Mouse (Mus musculus) adrenal gland, postnatal 14 days (tissue): ENCODE results near the gene Maats1. TPM values are rescaled to one million over a fixed set of nuclear protein-coding genes. Genes with fewer than 3 reads are reported as not detected.

Source experiments
- DNase-seq: peaks from one replicate; pipeline ENCODE4 v3.0.0; 2021; ENCODE audit warnings: mixed read lengths
- total RNA-seq: library from RNA; stranded (reverse); gene quantifications from 2 replicates; pipeline ENCODE4 v1.2.3, GENCODE M21; 2021

Maats1 gene
- total RNA-seq, 1 experiment from 2014 or later = 0.48 TPM

DNA sequence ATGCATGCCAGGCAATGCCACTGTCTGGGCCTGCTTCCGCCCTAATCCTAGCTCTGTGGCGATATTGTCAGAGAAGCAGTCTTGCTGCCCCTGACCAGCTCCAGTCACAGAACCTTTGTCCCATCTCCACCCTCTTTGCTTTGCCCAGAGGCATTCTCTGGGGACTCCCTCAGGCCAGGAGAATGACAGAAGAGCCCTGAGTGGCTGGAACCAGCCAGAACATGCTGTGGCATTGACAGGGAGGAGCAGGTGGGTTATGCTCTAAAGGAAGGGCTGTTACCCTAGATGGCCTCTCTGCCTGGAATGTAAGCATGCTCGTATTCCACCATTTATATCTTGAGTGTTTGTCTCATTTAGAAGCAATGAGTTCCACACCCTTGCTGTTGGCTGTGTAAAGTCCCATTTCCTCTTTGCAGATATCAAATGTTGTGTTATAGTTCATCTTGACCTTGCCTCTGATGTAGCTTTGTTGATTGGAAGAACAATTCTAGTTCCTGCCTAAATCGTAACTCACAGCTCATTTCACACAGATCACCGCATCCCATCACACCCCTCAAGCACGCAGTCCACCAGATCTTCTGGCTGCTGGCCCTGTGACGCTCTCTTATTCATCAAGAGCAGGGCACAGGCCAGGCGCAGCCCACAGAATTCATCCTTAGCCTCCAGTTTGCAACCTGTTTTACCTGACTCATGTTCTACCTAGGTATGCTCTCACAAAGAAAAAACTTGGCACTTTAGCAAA is 28.9 kb upstream of the Maats1 start:
- DNase-seq = peak; percentile 58

DNA sequence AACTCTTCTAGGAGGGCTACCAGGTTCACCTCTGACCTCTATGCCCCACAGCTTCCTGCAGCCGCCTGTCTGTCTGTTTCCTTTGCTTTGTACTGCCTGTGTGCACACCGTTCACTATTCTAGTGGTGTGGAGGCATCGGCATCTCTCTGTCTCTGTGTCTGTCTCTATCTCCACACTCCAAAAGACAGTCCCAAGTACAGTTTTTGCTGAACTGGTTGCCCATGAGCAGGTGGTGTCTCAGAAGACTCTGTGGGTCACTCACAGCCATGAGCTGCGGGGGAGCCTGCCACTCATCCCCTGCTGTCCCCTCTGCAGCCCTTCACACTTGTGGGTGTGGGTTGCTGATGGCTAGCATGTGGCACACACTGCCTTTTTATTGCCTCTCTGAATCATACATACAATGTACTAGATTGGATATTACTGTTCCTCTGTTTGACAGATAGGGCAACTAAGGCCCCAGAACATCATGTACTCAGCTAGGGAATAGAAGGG is 28.1 kb upstream of the Maats1 start:
- DNase-seq = no peak

DNA sequence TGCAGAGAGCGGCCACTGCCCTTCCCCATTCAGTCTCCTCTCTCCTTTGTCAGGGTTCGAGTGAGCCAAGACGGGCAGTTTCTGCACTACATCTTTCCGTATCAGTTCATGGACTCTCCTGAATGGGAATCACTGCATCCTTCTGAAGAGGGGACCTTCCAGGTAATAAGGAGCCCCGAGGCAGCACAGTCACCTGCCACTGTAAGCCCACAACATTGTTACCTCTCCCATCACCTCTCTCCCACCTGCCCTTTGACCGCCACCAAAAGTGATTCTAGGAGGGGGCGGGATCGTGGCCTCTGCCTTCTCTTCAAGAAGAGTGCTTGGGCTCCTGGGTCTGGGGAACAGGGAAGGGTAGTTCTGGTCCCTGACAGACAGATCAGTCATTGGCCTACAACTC is 27.5 kb upstream of the Maats1 start:
- no peak for DNase-seq

DNA sequence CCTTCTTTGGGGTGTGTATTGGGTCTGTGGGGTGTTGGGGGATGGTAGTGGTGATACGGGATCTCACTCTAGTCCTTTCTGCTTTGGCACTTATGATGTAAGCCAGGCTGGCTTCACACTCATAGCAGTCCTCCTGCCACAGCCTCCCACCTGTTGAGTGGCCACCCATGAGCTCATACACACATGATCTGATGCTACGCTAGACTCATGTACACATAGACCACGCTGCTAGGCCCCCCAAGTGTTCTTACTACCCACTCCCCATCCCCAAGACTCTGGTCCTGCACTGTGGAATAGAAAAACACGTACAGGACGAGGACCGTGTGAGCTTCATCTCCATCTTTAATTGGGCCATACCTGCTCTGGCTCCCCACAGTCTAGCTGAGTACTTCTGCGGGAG is 27.1 kb upstream of the Maats1 start:
- DNase-seq = no peak

DNA sequence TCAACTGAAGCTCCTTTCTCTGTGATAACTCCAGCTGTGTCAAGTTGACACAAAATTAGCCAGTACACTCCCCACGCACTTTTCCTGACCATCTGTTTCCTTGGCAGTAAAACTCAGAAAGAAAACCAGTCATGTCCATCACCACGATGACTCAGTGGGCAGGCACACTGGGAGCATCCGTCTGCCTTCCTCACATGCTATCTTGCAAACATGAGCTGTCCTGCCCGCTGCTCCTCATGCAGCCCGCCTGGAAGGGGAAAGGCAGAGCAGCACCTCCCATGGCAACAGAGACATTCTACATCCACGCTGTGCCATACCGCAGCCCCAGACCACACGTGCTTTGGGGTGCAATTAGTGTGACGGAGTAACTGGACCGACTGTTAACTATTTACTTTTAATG is 26.4 kb upstream of the Maats1 start:
- DNase-seq = peak; percentile 38

DNA sequence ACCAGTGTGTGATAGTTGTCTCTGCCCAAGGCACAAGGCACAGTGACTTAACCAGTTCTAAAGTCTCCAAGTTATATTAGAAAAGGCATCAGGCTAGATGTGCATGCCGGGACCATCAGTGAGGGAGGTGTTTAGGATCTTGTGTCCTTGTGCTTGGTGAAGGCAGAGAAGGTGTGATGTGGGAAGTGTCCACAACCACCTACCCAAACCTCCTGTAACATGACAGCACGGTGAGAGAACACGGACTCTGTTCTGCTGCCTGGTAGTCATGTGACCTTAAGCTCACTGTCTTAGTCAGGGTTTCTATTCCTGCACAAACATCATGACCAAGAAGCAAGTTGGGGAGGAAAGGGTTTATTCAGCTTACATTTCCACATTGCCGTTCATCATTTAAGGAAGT is 24.3 kb upstream of the Maats1 start:
- no peak for DNase-seq

DNA sequence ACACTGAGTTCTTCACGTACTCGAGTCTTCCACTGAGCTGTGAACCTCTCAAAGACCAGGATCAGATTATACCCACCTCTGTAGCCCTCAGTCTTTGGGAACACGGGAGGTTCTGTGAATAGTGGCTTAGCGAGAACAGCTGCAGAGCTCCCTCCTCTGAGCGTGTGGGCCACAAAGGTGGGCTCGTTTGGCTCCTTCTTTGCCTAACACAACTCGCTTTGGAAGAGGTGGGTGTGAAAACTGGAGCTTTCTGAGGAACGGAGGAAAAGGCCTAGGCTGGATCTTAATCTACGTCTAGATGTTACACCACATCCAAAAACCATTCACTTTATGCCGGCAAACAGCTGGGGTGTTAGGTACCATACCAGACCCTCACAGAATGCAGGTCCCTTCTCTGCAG is 23.4 kb upstream of the Maats1 start:
- no peak for DNase-seq

- no peak for DNase-seq
These were observed 21.7 kb upstream of the Maats1 start for GRCm38 (mm10) chr16:38363657-38364056.

- DNase-seq = no peak
These were observed 21.3 kb upstream of the Maats1 start for GRCm38 (mm10) chr16:38363256-38363595.

DNA sequence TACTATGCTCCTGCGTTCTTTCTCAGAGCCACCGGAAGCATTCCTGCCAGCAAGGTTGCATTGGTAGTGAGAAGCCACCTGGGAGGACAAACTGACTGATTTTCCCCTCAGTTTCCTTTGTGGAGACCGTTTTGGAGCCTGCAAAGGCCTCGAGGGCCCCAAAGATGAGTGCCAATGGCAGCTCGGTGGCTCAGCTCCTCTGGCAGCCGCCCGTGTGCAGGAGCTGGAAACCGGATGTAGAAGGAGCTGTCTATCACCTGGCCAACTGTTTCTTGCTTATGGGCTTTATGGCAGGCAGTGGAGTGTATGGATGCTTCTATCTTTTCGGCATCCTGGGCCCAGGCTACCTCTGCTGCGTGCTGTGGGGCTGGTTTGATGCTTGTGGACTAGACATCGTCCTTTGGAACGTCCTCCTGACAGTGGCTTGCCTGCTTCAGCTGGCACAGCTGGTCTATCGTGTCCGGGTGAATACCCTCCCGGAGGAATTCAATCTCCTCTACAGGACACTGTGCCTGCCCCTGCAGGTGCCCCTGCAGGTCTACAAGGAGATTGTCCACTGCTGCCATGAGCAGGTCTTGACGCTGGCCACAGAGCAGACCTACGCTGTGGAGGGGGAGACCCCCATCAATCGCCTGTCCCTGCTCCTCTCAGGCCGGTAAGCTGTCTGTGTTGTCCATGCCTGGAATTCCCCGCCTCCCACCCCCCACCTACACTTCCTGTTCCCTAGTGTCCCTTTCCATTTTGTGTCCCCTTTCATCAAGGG is 20.7 kb upstream of the Maats1 start:
- DNase-seq = no peak

GRCm38 (mm10) chr16:38361933-38362332 is 20.0 kb upstream of the Maats1 start, which contains the start of gene Popdc2:
Gene Popdc2, plus strand, starts transcription at chr16:38362209.
- peak; percentile 44 for DNase-seq

GRCm38 (mm10) chr16:38360317-38360716 is 18.4 kb upstream of the Maats1 start:
- no peak for DNase-seq

DNA sequence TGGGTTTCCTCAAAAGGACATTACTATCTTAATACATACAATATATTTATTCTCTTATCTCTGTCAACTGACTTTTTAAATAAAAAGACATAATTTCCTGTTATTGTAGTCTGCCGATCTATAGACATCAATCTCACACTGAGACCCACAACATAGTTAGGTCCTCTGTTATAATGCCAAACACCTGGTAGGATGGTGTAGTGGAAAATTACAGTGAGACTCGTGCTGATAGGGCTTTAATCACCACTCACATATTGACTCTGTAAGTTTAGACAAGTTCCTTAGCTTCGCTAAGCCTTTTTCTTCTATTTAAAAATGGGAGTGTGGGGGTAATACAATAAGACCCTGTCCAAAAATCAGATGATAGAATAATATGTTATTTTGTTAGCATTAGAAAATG is 17.9 kb upstream of the Maats1 start:
- no peak for DNase-seq

DNA sequence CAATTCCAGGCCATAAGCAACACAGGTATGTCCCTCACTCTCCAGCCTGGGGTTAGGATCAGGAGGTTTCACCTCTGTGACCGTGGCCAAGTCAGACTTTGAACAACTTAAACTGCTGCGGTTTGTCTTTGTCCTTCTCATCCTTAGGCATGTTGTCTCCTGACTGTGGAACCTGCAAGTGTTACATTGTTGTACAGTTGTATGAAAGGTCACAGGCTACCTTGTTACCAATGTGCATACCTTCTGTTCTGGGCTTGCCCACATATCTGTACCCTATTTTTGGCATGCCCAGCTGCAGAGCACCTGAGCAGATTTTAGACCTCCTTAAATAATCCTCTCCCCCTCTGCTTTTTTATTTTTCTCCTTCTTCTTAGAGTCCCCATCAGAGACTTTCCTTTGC is 17.3 kb upstream of the Maats1 start:
- DNase-seq = no peak

DNA sequence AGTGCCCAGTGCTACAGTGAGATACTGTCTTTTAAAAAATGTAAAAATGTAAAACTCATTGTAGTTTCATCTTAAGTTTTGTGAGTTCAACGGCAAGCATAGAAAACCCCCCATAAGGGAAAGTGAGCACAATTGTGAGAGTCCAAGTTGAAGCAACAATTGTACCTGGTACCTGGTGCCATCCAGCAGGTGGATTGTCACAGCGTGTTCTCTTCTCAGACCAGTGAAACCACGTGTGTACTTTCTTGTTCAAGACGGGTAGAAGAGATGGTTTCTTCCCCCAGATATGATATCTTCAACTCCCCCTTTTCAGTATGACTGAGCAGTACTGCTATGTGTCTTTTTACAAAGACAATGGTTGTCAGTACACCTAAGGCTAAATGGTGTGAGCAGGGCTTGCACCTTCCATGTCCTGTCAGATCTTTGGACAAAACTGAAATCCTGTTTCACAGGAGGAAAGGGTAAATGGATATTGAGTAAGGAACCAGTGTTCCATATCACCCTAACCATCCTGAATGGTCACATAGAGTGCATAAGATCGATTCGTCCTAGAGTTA is 16.4 kb upstream of the Maats1 start:
- DNase-seq = no peak

- no peak for DNase-seq
These were observed 12.4 kb upstream of the Maats1 start for GRCm38 (mm10) chr16:38354185-38354913.

DNA sequence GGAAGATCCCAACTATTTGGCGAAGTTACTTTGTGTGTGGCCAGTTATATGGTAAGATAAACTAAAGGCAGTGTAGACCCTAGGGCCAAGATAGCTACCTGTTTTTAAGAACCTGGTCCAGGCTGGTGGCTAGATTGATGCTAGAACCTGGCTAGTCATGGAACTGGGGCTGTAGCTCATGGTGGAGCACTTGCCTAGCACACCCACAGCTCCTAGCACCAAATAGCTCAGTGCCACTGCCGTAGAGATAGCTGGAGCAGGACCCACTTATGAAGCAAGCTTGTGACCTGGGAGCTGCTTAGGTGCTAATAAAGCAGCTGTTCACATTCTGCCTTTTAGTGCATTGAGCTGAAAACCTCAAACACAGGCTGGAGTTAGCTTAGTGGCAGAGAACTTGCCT is 11.7 kb upstream of the Maats1 start:
- DNase-seq = no peak

DNA sequence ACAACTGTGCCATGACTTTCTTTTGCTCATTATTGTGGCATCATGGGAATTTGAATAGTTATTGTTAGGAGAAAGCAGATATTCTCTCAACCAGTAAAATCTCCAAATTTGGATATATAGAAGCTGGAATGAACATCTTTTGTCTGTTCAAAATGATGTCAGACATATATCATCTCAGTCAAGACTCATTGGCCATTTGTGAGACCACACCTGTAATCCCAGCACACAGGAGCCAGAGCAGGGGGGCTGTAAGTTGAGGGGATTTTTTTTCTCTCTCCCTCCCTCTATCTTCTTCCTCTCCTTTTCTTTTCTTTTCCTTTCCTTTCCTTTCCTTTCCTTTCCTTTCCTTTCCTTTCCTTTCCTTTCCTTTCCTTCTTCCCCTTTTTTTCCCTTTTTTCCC is 10.9 kb upstream of the Maats1 start:
- DNase-seq = no peak

GRCm38 (mm10) chr16:38352031-38352430 is 10.1 kb upstream of the Maats1 start:
- peak; percentile 51 for DNase-seq

DNA sequence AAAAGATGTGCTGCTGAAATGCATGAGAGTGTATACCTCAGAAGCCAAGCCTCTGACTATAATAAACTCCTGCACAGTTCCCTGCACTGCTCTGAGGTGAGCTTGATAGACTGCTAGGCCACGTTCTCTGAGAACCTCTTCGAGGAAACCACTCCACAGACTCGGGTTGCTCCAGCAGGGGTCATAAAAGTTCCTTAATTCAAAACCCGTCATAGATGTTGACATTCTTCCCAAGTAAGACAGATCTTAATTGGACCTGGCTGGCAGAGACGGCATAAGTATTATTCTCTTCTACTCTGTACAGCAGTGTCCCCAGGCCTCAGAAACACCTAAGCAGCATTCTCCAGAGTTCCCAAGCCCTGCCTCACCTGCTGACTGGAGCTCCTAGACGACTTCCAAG is 9.0 kb upstream of the Maats1 start:
- no peak for DNase-seq

- DNase-seq = no peak
These were observed 8.5 kb upstream of the Maats1 start for GRCm38 (mm10) chr16:38350361-38350855.

- no peak for DNase-seq
These were observed 7.9 kb upstream of the Maats1 start for GRCm38 (mm10) chr16:38349881-38350280.
